Mouse (Mus musculus): Measurements from ENCODE around the gene Ndfip2. TPM values are rescaled to one million over a fixed set of nuclear protein-coding genes. Genes with fewer than 3 reads are reported as not detected.
A peak's percentile ranks its signal among the peaks of the same experiment; 100 is the strongest.

Gene Ndfip2
- total RNA-seq, 2 experiments from 2014 or later = 97.9 to 103 TPM

DNA sequence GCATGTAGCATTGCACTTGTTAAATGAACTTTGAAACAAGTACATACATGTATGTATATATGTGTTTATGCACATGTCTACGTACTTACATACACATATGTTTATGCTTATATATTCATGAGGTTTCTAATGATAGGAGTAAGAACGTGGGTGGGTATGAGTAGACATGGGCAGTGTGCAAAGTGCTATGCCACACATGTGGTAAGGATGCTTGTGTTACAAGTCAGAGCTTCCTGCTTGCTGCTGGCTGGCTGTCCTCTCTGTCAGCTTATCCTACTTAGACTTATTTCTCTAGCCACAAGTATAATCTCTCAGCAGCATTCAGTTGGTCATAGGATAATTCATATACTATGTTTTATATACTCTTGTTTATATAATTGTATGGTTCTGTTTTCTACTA, 29.6 kb downstream of the Ndfip2 start:
- no peak for TF ChIP-seq CTCF (IDR thresholded peaks at IDR 0.05)
- Histone ChIP-seq H3K4me3 (no peak overlapping the region), H3K27ac (no peak overlapping the region)
- DNase-seq (ENCODE audit: extremely low spot score in 1 of 2, low spot score in 2 of 2) = no peak
- intact Hi-C loops (cut with DNase I) = loop anchor here (2.0 kb wide), 1 partner anchor 29 kb away; the partner anchor contains the start of gene Ndfip2

DNA sequence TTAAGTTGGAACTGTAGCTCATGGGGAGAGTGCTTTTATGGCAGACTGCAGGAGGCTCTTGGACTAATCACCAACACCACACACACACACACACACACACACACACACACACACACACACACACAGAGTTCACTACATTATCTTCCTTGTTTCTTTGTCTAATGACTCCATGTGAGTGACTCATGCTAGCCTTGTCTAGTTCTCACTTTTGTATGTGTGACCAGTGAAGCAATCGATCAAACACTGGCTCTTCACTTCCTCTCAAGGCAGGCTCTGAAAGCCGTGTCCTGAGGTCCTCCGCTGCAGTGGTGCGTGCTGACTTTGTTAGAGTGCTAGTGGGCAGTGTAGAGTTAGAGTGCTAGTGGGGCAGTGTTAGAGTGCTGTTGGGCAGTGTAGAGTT, 30.2 kb downstream of the Ndfip2 start:
- no peak for TF ChIP-seq CTCF (IDR thresholded peaks at IDR 0.05)
- Histone ChIP-seq H3K4me3 (no peak overlapping the region), H3K27ac (no peak overlapping the region)
- DNase-seq (ENCODE audit: extremely low spot score in 1 of 2, low spot score in 2 of 2) = no peak
- intact Hi-C loops (cut with DNase I) = no loop called here

DNA sequence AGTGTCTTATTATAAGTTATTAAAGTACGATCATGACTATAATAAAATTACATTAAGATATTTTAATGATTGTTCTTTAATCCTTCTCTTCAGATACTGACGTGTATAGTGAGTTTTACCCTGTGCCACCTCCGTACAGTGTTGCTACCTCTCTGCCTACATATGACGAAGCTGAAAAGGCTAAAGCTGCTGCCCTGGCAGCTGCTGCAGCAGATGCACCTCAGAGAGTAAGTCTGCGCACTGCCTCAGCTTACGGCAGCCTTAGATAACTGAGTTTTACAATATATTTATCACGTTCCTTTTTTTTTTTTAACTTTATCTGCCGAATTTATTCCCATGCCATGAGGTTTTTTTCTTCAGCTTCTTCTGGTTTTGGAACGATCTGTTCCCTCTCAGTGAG, 33.8 kb downstream of the Ndfip2 start:
- intact Hi-C loops (cut with DNase I) = loop anchor here (2.0 to 10.0 kb wide), 2 partner anchors 115 to 1257 kb away; partner anchors contain the start of gene Rbm26
- no peak for TF ChIP-seq CTCF (IDR thresholded peaks at IDR 0.05)
- DNase-seq (ENCODE audit: extremely low spot score in 1 of 2, low spot score in 2 of 2) = no peak
- H3K27ac ChIP-seq = no peak overlapping the region
- no peak overlapping the region for H3K4me3 ChIP-seq

DNA sequence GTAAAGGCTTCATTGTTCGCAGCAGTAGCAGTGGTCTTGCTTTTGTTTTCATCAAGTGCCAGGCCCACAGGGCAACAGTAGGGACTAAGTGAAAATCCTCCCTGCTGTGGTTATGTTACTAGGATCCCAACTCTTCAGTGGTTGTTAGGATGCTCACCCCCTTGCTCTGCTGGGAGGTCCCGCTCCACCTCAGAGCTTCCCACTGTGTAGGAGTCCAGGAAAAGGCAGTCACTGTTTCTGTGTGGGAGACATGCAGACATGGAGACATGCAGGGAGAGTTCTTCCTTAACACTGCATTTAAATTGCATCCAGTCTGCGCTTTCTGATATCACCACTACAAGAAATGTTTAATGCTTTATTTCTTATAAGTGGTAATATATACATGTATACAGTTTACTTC, 35.4 kb downstream of the Ndfip2 start:
- no peak for TF ChIP-seq CTCF (IDR thresholded peaks at IDR 0.05)
- Histone ChIP-seq H3K27ac (no peak overlapping the region; the same call in 1 of the 2 replicates), H3K4me3 (no peak overlapping the region)
- intact Hi-C loops (cut with DNase I) = loop anchor here (2.0 to 10.0 kb wide), 3 partner anchors 61 to 1259 kb away; partner anchors contain the start of gene Rbm26
- DNase-seq (ENCODE audit: extremely low spot score in 1 of 2, low spot score in 2 of 2) = no peak

DNA sequence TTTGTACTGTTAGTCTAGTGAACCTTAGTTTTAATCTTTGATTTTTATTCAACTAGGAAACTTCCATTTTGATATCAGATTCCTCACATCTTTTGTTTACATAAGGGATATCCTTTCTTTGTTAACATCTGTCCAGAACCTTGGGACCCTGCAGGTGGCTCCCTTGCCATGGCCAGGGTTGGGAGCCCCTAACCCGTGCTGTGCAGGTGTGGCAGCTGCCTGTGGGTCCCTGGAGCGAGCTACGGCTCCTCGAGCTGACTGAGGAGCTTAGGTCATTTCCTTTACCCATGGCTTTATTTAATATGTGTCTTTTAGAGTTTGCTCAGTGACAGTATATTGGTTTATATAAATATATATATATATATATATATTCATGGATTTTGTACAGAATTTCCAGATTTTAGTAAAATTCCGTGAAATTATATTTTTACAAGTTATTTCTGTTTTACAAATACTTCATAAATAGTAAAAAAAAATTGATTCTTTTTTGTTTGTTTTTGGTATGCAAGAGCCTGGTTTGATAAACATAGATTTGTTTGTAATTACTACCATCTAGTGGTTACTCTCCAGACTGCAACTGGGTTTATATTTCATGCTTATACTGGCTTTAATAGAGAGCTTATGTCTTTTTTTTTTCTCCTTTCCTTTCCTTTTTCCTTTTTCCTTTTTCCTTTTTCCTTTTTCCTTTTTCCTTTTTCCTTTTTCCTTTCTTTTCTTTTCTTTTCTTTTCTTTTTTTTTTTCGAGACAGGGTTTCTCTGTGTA, 37.6 kb downstream of the Ndfip2 start:
- DNase-seq (ENCODE audit: extremely low spot score in 1 of 2, low spot score in 2 of 2) = no peak
- intact Hi-C loops (cut with DNase I) = loop anchor here (2.0 to 10.0 kb wide), 3 partner anchors 63 to 1261 kb away; no protein-coding TSS in a partner anchor
- Histone ChIP-seq H3K4me3 (no peak overlapping the region), H3K27ac (no peak overlapping the region)
- peak; percentile 79 for TF ChIP-seq CTCF (IDR thresholded peaks at IDR 0.05)

DNA sequence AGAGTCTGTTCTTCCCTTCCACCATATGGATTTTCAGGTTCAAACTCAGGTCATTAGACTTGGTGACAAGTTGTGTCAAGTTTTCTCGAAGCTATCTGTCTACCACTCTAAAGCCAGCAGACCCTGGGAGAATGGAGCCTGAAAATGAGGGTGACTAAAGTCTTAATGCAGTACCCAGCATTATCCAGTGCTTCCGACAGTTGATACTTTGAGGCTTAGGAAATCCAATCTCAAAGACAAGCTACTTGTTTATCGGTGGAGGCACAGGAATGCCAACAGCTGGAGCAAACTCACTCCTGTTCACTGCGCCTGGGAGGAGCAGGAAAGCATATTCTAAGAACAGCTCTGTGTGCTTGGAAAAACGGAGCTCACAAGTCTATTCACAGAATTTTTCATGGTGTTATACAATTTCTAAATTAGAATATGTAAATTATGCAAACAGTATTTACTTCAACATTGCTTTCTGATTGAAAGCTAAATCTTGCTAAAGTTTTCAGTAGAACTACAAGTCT, 41.4 kb downstream of the Ndfip2 start:
- no peak overlapping the region for H3K27ac ChIP-seq
- no peak for DNase-seq (ENCODE audit: extremely low spot score in 1 of 2, low spot score in 2 of 2)
- intact Hi-C loops (cut with DNase I) = loop anchor here (10.0 kb wide), 1 partner anchor 1265 kb away; no protein-coding TSS in a partner anchor
- TF ChIP-seq CTCF (IDR thresholded peaks at IDR 0.05) = no peak
- no peak overlapping the region for H3K4me3 ChIP-seq

DNA sequence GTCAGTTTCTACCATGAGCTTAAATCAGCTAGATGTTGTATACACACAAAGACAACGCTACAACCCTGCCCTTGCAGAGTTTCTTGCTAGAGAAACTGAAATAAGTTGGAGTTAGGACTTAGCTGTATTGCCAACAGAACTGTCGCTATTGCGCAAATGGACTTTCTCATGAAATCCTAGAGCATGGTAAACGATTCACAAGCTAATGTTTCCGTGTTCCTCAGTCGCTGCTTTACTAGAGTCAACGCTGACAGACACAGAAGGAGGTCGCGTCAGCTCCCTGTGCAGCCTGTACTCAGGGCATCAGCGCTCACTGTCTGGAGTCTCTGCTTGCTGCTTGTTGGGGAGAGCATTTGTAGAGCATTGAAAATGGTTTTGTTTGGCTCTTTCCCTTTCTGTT, 42.2 kb downstream of the Ndfip2 start:
- Histone ChIP-seq H3K4me3 (no peak overlapping the region), H3K27ac (no peak overlapping the region)
- DNase-seq (ENCODE audit: extremely low spot score in 1 of 2, low spot score in 2 of 2) = no peak
- TF ChIP-seq CTCF (IDR thresholded peaks at IDR 0.05) = no peak
- intact Hi-C loops (cut with DNase I) = no loop called here

DNA sequence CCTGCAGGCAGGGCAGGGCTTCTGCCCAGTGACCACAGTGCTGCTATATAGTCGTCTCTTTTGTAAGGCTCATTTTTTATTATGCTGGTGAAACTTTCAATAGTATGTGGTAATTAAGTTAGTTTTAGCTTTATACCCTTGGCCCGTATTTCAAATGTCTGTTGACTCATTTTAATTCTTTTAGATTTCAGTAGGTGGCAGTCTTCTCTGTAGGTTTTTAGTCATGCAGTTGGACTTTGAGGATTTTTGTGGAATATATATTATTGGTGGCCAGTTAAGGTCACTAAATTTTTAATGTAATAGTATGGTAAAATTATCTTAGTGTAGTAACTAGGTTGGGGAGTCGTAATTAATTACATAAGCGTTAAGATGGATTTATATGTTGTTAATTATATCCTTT, 44.3 kb downstream of the Ndfip2 start:
- intact Hi-C loops (cut with DNase I) = no loop called here
- DNase-seq (ENCODE audit: extremely low spot score in 1 of 2, low spot score in 2 of 2) = no peak

DNA sequence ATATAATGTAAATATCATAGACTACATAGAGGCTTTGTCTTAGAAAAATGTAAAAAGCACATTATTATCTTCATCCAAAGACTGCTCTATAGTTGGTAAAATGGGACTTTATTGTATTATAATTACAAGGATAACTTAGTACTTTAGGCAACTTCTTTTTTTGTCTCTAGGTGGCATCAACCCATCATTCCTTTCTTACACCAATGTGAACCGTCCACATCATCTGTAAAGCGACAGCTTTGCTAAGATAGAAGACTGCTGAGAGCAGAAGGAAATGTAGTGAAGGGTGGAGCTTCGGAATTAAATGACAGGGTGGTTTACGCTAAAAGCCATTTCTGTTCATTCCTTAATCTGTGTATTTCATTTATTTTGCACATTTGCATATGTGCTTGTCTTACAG, 49.3 kb downstream of the Ndfip2 start:
- intact Hi-C loops (cut with DNase I) = no loop called here
- H3K4me3 ChIP-seq = no peak overlapping the region
- DNase-seq (ENCODE audit: extremely low spot score in 1 of 2, low spot score in 2 of 2) = no peak
- no peak overlapping the region for H3K27ac ChIP-seq
- TF ChIP-seq CTCF (IDR thresholded peaks at IDR 0.05) = no peak; the same call in 1 of the 2 replicates

More for the DNA sequence above, 44.3 kb downstream of the Ndfip2 start:
- TF ChIP-seq CTCF (IDR thresholded peaks at IDR 0.05) = peak; percentile 50
- H3K27ac ChIP-seq = no peak overlapping the region
- no peak overlapping the region for H3K4me3 ChIP-seq

DNA sequence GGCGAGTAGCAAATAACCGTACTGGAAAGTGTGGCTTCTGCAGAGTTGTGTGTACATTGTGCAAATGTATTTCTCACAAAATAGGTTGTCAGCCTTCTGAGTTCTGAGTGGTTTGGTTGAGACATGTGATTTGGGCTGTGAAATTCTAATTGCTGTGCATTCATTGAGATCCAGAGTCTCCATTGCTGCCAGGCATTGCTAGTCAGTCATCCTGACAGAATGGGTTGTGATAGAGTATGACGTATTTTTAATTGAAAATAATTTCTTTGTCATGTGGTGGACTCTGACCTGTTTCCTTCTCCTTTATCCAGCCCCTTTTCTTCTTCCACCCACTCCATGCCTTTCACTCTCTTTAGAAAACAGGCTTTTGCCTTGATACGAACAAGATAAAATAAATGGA, 54.0 kb downstream of the Ndfip2 start:
- no peak overlapping the region for H3K4me3 ChIP-seq
- no peak for DNase-seq (ENCODE audit: extremely low spot score in 1 of 2, low spot score in 2 of 2)
- H3K27ac ChIP-seq = no peak overlapping the region
- intact Hi-C loops (cut with DNase I) = loop anchor here (5.0 to 10.0 kb wide), 2 partner anchors 610 to 1192 kb away; no protein-coding TSS in a partner anchor
- no peak for TF ChIP-seq CTCF (IDR thresholded peaks at IDR 0.05)

DNA sequence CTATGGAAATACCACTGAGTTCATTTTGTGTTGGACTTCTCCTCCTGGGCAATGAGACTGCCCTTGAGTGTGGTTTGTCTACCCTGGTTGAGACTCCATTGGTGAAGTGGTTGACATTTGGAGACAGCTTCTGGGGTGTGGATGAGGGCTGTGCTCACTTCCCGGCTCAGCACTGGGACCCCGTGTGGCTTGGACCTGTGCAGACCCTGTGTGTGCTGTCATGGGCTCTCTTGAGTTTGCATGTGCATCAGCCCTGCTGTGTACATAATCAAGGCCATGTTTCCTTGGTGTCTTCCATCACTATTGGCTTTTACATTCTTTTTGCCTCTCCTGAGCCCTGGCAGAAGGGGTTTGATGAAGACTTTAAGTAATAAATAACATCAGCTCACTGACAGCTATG, 54.6 kb downstream of the Ndfip2 start:
- Histone ChIP-seq H3K27ac (no peak overlapping the region), H3K4me3 (no peak overlapping the region)
- no peak for TF ChIP-seq CTCF (IDR thresholded peaks at IDR 0.05)
- no peak for DNase-seq (ENCODE audit: extremely low spot score in 1 of 2, low spot score in 2 of 2)
- intact Hi-C loops (cut with DNase I) = loop anchor here (5.0 to 10.0 kb wide), 2 partner anchors 609 to 1192 kb away; no protein-coding TSS in a partner anchor

DNA sequence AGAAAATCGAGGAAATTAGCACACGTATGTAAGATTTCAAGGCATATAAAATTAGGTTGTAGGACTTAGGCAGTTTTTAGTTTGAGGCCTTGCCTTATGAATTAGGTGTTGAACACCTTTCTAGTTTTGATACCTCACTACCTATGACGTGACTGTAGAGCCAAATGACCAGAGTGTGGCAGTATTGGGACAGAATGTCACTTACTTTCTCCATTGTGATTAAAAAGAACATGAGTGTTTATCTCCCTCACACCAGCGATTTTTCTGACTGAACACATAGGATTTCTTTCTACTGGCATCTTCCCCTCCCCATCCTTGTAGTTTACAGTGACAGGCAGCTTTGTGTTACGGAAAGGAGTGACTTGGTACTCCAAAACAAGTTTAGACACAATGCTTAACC, 55.5 kb downstream of the Ndfip2 start:
- Histone ChIP-seq H3K27ac (no peak overlapping the region), H3K4me3 (no peak overlapping the region)
- DNase-seq (ENCODE audit: extremely low spot score in 1 of 2, low spot score in 2 of 2) = no peak
- intact Hi-C loops (cut with DNase I) = loop anchor here (5.0 to 10.0 kb wide), 2 partner anchors 608 to 1191 kb away; no protein-coding TSS in a partner anchor
- peak; percentile 60 for TF ChIP-seq CTCF (IDR thresholded peaks at IDR 0.05)
